Mouse (Mus musculus) MEL (cell line): ENCODE measurements around the gene Kctd18. TPM values are rescaled to one million over a fixed set of nuclear protein-coding genes. Genes with fewer than 3 reads are reported as not detected.

Source experiments
- DNase-seq: peaks from one replicate; pipeline ENCODE4 v3.0.0; 2011; ENCODE audit warnings: low read depth, low spot score
- H3K27ac ChIP-seq: 2 replicates; pipeline ENCODE4 v1.5.1; 2012; ENCODE audit warnings: low read depth, mild to moderate bottlenecking, control low read depth, low read length, moderate library complexity; ENCODE audit not compliant: control insufficient read depth
- H3K27me3 ChIP-seq, 2 experiments: fragments of 150-350 bp in 1 of 2; sonication (generic) in 1 of 2; 2 replicates each; pipeline ENCODE4 v1.6.1; 2012; ENCODE audit warnings: low read length in 2 of 2, mild to moderate bottlenecking in 2 of 2, improper control_type of control experiment in 1 of 2, moderate library complexity in 1 of 2; ENCODE audit not compliant: insufficient read depth in 2 of 2, control insufficient read depth in 1 of 2
- H3K36me3 ChIP-seq, 2 experiments: 2 replicates each; pipeline ENCODE4 v1.6.1; 2012 to 2014; ENCODE audit warnings: low read length in 2 of 2, improper control_type of control experiment in 1 of 2, inconsistent platforms in 1 of 2, mild to moderate bottlenecking in 1 of 2; ENCODE audit not compliant: insufficient read depth in 2 of 2, control insufficient read depth in 1 of 2
- H3K4me1 ChIP-seq, 2 experiments: fragments of 150-350 bp in 1 of 2; sonication (generic) in 1 of 2; 2 replicates each; pipeline ENCODE4 v1.6.1; 2012; ENCODE audit warnings: low read length in 2 of 2, improper control_type of control experiment in 1 of 2, mild to moderate bottlenecking in 1 of 2; ENCODE audit not compliant: insufficient read depth in 2 of 2, control insufficient read depth in 1 of 2
- H3K4me3 ChIP-seq, 2 experiments: fragments of 150-350 bp in 1 of 2; sonication (generic) in 1 of 2; 2 replicates each; pipeline ENCODE4 v1.5.1; 2012; ENCODE audit warnings: low read depth in 2 of 2, low read length in 2 of 2, mild to moderate bottlenecking in 2 of 2, moderate library complexity in 2 of 2, control low read depth in 1 of 2, improper control_type of control experiment in 1 of 2; ENCODE audit not compliant: control insufficient read depth in 1 of 2, insufficient read depth in 1 of 2
- H3K79me2 ChIP-seq: 2 replicates; pipeline ENCODE4 v1.6.1; 2012; ENCODE audit warnings: mild to moderate bottlenecking, low read length, moderate library complexity; ENCODE audit not compliant: control insufficient read depth, poor library complexity, insufficient read depth
- H3K9ac ChIP-seq: 2 replicates; pipeline ENCODE4 v1.6.1; 2012; ENCODE audit warnings: low read depth, mild to moderate bottlenecking, control low read depth, low read length, moderate library complexity; ENCODE audit not compliant: control insufficient read depth, poor library complexity, severe bottlenecking
- H3K9me3 ChIP-seq: fragments of 150-350 bp; sonication (generic); replicated peaks from 2 replicates; pipeline ENCODE4 v1.6.1; 2012; ENCODE audit warnings: mild to moderate bottlenecking, low read length, improper control_type of control experiment, moderate library complexity; ENCODE audit not compliant: insufficient read depth
- CTCF ChIP-seq, 3 experiments: IDR thresholded peaks in 2 of 3; conservative IDR thresholded peaks in 1 of 3; 2 replicates each; pipeline ENCODE4 v1.5.1; 2011 to 2012; ENCODE audit warnings: low read length in 3 of 3, low read depth in 2 of 3, mild to moderate bottlenecking in 2 of 3, improper control_type of control experiment in 1 of 3, inconsistent platforms in 1 of 3, mixed read lengths in 1 of 3, moderate library complexity in 1 of 3; ENCODE audit not compliant: control insufficient read depth in 1 of 3, insufficient read depth in 1 of 3, poor library complexity in 1 of 3, severe bottlenecking in 1 of 3
- ELF1 ChIP-seq: IDR thresholded peaks from 2 replicates; pipeline ENCODE4 v1.6.1; 2014; ENCODE audit warnings: low read depth, mild to moderate bottlenecking, inconsistent platforms, low read length, improper control_type of control experiment, moderate library complexity
- EP300 ChIP-seq, 2 experiments: IDR thresholded peaks; 2 replicates each; pipeline ENCODE4 v1.6.1; 2011; ENCODE audit warnings: improper control_type of control experiment in 2 of 2, low read length in 2 of 2, low read depth in 1 of 2, mild to moderate bottlenecking in 1 of 2
- ETS1 ChIP-seq: IDR thresholded peaks from 2 replicates; pipeline ENCODE4 v1.6.1; 2012; ENCODE audit warnings: low read depth, mild to moderate bottlenecking, inconsistent platforms, low read length, improper control_type of control experiment, moderate library complexity
- GATA1 ChIP-seq: IDR thresholded peaks from 2 replicates; pipeline ENCODE4 v1.6.1; 2011; ENCODE audit warnings: low read depth, low read length, improper control_type of control experiment
- HCFC1 ChIP-seq: IDR thresholded peaks from 2 replicates; pipeline ENCODE4 v1.6.1; 2012; ENCODE audit warnings: low read depth, mild to moderate bottlenecking, inconsistent platforms, low read length, improper control_type of control experiment, moderate library complexity
- KAT2A ChIP-seq: conservative IDR thresholded peaks from 2 replicates; pipeline ENCODE4 v1.6.1; 2012; ENCODE audit warnings: low read depth, low read length, improper control_type of control experiment, inconsistent platforms
- MYB ChIP-seq: IDR thresholded peaks from 2 replicates; pipeline ENCODE4 v1.6.1; 2011; ENCODE audit warnings: mild to moderate bottlenecking, low read depth, low read length, improper control_type of control experiment
- RAD21 ChIP-seq: IDR thresholded peaks from 2 replicates; pipeline ENCODE4 v1.6.1; 2011; ENCODE audit warnings: mild to moderate bottlenecking, low read depth, low read length, improper control_type of control experiment
- RCOR1 ChIP-seq: IDR thresholded peaks from 2 replicates; pipeline ENCODE4 v1.6.1; 2012; ENCODE audit warnings: low read depth, mild to moderate bottlenecking, inconsistent platforms, low read length, improper control_type of control experiment
- SIN3A ChIP-seq: IDR thresholded peaks from 2 replicates; pipeline ENCODE4 v1.6.1; 2012; ENCODE audit warnings: low read length, improper control_type of control experiment, inconsistent platforms
- UBTF ChIP-seq: IDR thresholded peaks from 2 replicates; pipeline ENCODE4 v1.6.1; 2012; ENCODE audit warnings: low read depth, mild to moderate bottlenecking, inconsistent platforms, low read length, improper control_type of control experiment, moderate library complexity, borderline replicate concordance; ENCODE audit not compliant: insufficient read depth
- ZKSCAN1 ChIP-seq: IDR thresholded peaks from 2 replicates; pipeline ENCODE4 v1.6.1; 2012; ENCODE audit warnings: low read depth, mild to moderate bottlenecking, inconsistent platforms, low read length, improper control_type of control experiment, moderate library complexity
- ZNF384 ChIP-seq: IDR thresholded peaks from 2 replicates; pipeline ENCODE4 v1.6.1; 2012; ENCODE audit warnings: low read depth, mild to moderate bottlenecking, inconsistent platforms, low read length, improper control_type of control experiment
- polyA plus RNA-seq, 2 experiments: library from polyadenylated mRNA; stranded (reverse) in 1 of 2; unstranded in 1 of 2; fragments of >175 nt in 1 of 2; fragments of >200 nt in 1 of 2; gene quantifications; 2 replicates each; pipeline versions ENCODE4 v1.2.1 to v1.2.4; 2012; ENCODE audit warnings: low replicate concordance in 2 of 2, low read depth in 1 of 2; ENCODE audit not compliant: insufficient read length in 2 of 2, insufficient read depth in 1 of 2, missing spikeins in 1 of 2
- total RNA-seq: library from RNA; depleted of rRNA; stranded (reverse); fragments of 300-350 nt; gene quantifications from 2 replicates; pipeline ENCODE4 v1.2.3, GENCODE M21; 2012

The Kctd18 gene
- total and polyA plus RNA-seq, 3 experiments, result 11.1 to 12.6 TPM; not detected in 1

DNA sequence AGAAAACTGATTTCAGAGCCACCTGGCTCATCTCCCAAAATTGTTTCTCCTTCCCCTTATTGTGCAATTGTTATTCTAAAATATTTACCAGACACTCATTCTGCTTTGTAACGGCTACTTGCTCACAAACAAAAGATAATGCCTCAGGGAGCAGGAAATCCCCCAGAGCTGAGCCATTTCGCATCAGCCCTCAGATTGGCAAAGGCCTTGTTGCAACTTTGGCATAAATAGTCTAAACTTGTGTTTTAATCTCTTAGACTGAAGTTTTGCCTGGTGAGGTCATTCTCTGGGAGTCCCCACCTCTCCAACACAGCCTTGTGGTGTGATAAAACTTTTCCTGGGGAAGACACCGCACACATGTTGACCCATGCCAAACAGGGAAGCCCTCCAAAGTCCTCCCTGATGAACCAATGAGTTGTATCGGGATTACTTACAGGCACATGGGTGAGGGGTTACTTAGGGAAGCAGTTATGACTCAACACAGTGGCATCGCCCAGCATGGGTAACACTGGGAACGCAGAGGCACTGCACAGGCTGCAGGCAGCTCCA, 29.6 kb downstream of the Kctd18 start:
- H3K27ac ChIP-seq, result no peak overlapping the region
- H3K4me1 ChIP-seq, result peaks cover 0 to 2% of the 10 kb centered on the region in 2 experiments; a peak in 2 of 4 replicates
- no peaks in the 10 kb centered on the region for H3K79me2 ChIP-seq
- no peaks in the 10 kb centered on the region for H3K9me3 ChIP-seq
- no peak for DNase-seq
- no peak overlapping the region for H3K9ac ChIP-seq
- no peaks in the 10 kb centered on the region for H3K36me3 ChIP-seq
- no peak overlapping the region for H3K4me3 ChIP-seq
- no peaks in the 10 kb centered on the region for H3K27me3 ChIP-seq
- no peak for TF ChIP-seq SIN3A
- TF ChIP-seq UBTF, result no peak
- no peak for TF ChIP-seq ZKSCAN1
- no peak for TF ChIP-seq MYB
- TF ChIP-seq ZNF384, result no peak

DNA sequence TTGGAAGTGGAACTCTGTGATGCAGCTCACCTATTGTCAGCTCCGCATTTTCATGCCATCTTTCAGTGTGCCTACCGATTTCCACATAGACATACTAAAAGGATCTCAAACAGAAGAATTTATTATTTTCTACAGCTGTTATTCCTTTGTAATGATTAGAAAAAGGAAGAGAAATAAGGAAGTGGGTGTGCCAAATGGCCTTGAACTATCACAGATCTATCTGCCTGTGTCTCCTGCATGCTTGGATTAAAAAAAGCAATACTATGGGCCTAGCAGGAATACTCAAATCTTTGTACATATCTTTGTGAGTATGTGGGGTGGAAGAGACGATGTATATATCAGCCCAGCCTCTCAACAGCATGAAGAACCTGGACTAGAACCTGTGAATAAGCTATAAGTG, 41.9 kb downstream of the Kctd18 start:
- Histone ChIP-seq H3K27ac (no peak overlapping the region), H3K36me3 (peaks cover 0 to 12% of the 10 kb centered on the region in 2 experiments; a peak in 2 of 4 replicates), H3K9me3 (no peaks in the 10 kb centered on the region), H3K27me3 (no peaks in the 10 kb centered on the region), H3K4me1 (peaks cover 6% of the 10 kb centered on the region in 2 experiments), H3K9ac (no peak overlapping the region), H3K79me2 (no peaks in the 10 kb centered on the region), H3K4me3 (no peak overlapping the region)
- TF ChIP-seq ETS1 (peak; percentile 48; the same call in 1 of the 2 replicates), RCOR1 (0 out of 2 replicates have a peak, but pooled peaks have one; percentile 15), EP300 (IDR thresholded peaks at IDR 0.05; ENCODE audit: low read depth in 1 of 2, low read length in 2 of 2) (peak; percentile 45 to 64; a peak in 3 of 4 replicates), GATA1 (peak; percentile 41; the same call in 1 of the 2 replicates), CTCF (IDR thresholded peaks at IDR 0.05 in 2 of 3, conservative IDR thresholded peaks at IDR 0.05 in 1 of 3; ENCODE audit: control insufficient read depth in 1 of 3, insufficient read depth in 1 of 3, low read depth in 2 of 3, low read length in 3 of 3, poor library complexity in 1 of 3, severe bottlenecking in 1 of 3) (no peak), ELF1 (peak; percentile 53; the same call in 1 of the 2 replicates), KAT2A (no peak)
- peak; percentile 47 for DNase-seq

DNA sequence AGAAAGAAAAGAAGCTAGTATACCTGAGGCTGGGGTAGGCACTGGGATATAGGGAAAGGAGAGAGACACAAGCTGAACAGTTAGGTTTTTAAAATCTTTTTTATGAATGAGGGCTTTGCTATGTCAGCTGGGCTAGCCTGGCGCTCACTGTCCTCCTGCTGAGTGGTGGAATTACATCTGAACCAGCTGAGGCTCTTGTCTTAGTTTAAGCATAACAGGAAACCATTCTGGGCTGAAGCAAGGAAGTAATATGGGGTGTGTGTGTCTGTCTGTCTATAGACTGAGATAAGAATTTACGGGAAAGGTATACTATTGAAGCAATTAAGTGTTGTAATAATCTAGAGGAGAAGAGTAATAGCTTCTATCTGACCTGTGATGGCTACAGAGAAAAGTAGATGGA, 47.2 kb downstream of the Kctd18 start:
- Histone ChIP-seq H3K4me3 (no peak overlapping the region), H3K79me2 (peaks cover 7% of the 10 kb centered on the region; the same call in 1 of the 2 replicates), H3K4me1 (peaks cover 8 to 19% of the 10 kb centered on the region in 2 experiments), H3K36me3 (peaks cover 0 to 28% of the 10 kb centered on the region in 2 experiments; a peak in 3 of 4 replicates), H3K9me3 (no peaks in the 10 kb centered on the region), H3K27me3 (no peaks in the 10 kb centered on the region), H3K27ac (no peak overlapping the region; the same call in 1 of the 2 replicates), H3K9ac (no peak overlapping the region)
- TF ChIP-seq ETS1 (peak; percentile 52; the same call in 1 of the 2 replicates), RAD21 (no peak), HCFC1 (no peak), KAT2A (no peak), GATA1 (no peak)
- DNase-seq, result peak; percentile 48
